Mouse (Mus musculus) forebrain, embryonic 16.5 days (tissue): ENCODE data around the gene Lypd3. TPM values are rescaled to one million over a fixed set of nuclear protein-coding genes. Genes with fewer than 3 reads are reported as not detected.

Experiments
- ATAC-seq: fragments of 200-750 bp; cut with Nextera tagmentation; 2 replicates; pipeline ENCODE4 v1.8.0; 2017; ENCODE audit warnings: mild to moderate bottlenecking, moderate library complexity
- H3K27ac ChIP-seq: fragments of 300-500 bp; sonication (generic); 2 replicates; pipeline ENCODE4 v1.5.1; 2014; ENCODE audit warnings: low read length, control low read depth
- H3K27me3 ChIP-seq: fragments of 300-500 bp; sonication (generic); replicated peaks from 2 replicates; pipeline ENCODE4 v1.6.1; 2014; ENCODE audit warnings: low read length; ENCODE audit not compliant: control insufficient read depth, insufficient read depth
- H3K36me3 ChIP-seq: fragments of 300-500 bp; sonication (generic); 2 replicates; pipeline ENCODE4 v1.6.1; 2014; ENCODE audit not compliant: control insufficient read depth, insufficient read depth
- H3K4me1 ChIP-seq: fragments of 300-500 bp; sonication (generic); replicated peaks from 2 replicates; pipeline ENCODE4 v1.6.1; 2014; ENCODE audit warnings: low read length; ENCODE audit not compliant: control insufficient read depth, insufficient read depth
- H3K4me2 ChIP-seq: fragments of 300-500 bp; sonication (generic); 2 replicates; pipeline ENCODE4 v1.6.1; 2014; ENCODE audit warnings: mild to moderate bottlenecking, low read length, control low read depth
- H3K4me3 ChIP-seq: fragments of 300-500 bp; sonication (generic); replicated peaks from 2 replicates; pipeline ENCODE4 v1.5.1; 2014; ENCODE audit warnings: mild to moderate bottlenecking, low read length, control low read depth
- H3K9ac ChIP-seq: fragments of 300-500 bp; sonication (generic); replicated peaks from 2 replicates; pipeline ENCODE4 v1.6.1; 2014; ENCODE audit warnings: low read depth, low read length, control low read depth
- H3K9me3 ChIP-seq: fragments of 300-500 bp; sonication (generic); 2 replicates; pipeline ENCODE4 v1.6.1; 2016; ENCODE audit warnings: low read length; ENCODE audit not compliant: control insufficient read depth
- WGBS: fragments of 180-500 bp; shearing (Covaris S2); extraction: QIAGEN DNeasy Blood & Tissue Kit; methylation state at CpG from one replicate; pipeline ENCODE4 v1.1.7; 2014; 5-methylcytosine and 5-hydroxymethylcytosine counted together
- polyA plus RNA-seq: library from polyadenylated mRNA; unstranded; fragments of >200 nt; fragmentation: Nextera tagmentation; extraction: Ambion mirVana; gene quantifications from 2 replicates; pipeline ENCODE4 v1.2.1, GENCODE M21; 2015

Lypd3 gene
- 0.29 and 0.58 TPM in 2 replicates for polyA plus RNA-seq

- H3K27me3 ChIP-seq: peaks cover 41% of the 10 kb centered on the region
- peaks cover 9% of the 10 kb centered on the region for H3K4me1 ChIP-seq
- no peak for ATAC-seq
- H3K4me3 ChIP-seq: no peak within 1 kb of the TSS; the same call in 1 of the 2 replicates
- WGBS: 14% methylated on average over 15 of the region's 15 CpGs
- H3K9me3 ChIP-seq: no peaks in the 10 kb centered on the region
- H3K4me2 ChIP-seq: no peak within 1 kb of the TSS
- no peaks in the 10 kb centered on the region for H3K36me3 ChIP-seq
- H3K9ac ChIP-seq: no peak within 1 kb of the TSS
- no peak within 1 kb of the TSS for H3K27ac ChIP-seq
Observed at GRCm38 (mm10) chr7:24636264-24636663, at the start of gene Lypd3. Gene Lypd3 (plus strand): TSS chr7:24636550.

GRCm38 (mm10) chr7:24586828-24587227, 49.5 kb upstream of the Lypd3 start:
- peaks cover 12% of the 10 kb centered on the region for H3K4me1 ChIP-seq
- H3K9ac ChIP-seq: peak overlapping the region; percentile 79
- peak; percentile 57 for ATAC-seq
- peak overlapping the region; percentile 64 for H3K4me3 ChIP-seq
- peak overlapping the region; percentile 66 for H3K4me2 ChIP-seq
- no peak overlapping the region; the same call in 1 of the 2 replicates for H3K27ac ChIP-seq
- WGBS: 4% methylated on average over 8 of the region's 8 CpGs
- H3K27me3 ChIP-seq: peaks cover 18% of the 10 kb centered on the region
- H3K36me3 ChIP-seq: no peaks in the 10 kb centered on the region
- no peaks in the 10 kb centered on the region for H3K9me3 ChIP-seq

- Histone ChIP-seq H3K9me3 (no peaks in the 10 kb centered on the region), H3K27ac (peak within 1 kb of the TSS; percentile 52; the same call in 1 of the 2 replicates), H3K27me3 (peaks cover 18% of the 10 kb centered on the region), H3K4me2 (peak within 1 kb of the TSS; percentile 66), H3K4me3 (peak within 1 kb of the TSS; percentile 64), H3K36me3 (no peaks in the 10 kb centered on the region), H3K4me1 (peaks cover 12% of the 10 kb centered on the region), H3K9ac (peak within 1 kb of the TSS; percentile 79)
- WGBS: 2% methylated on average over 30 of the region's 30 CpGs
- ATAC-seq: peak; percentile 84
Observed at GRCm38 (mm10) chr7:24587330-24588105, 48.8 kb upstream of the Lypd3 start, which contains the start of the genes Ethe1 and Zfp575. Gene Ethe1 (plus strand): TSS chr7:24587543. Gene Zfp575 (minus strand): TSS chr7:24587641.

- WGBS: 88% methylated on average over 13 of the region's 13 CpGs
- H3K4me2 ChIP-seq: no peak overlapping the region
- H3K36me3 ChIP-seq: no peaks in the 10 kb centered on the region
- H3K9me3 ChIP-seq: no peaks in the 10 kb centered on the region
- H3K4me3 ChIP-seq: no peak overlapping the region
- no peak for ATAC-seq
- no peak overlapping the region for H3K27ac ChIP-seq
- peaks cover 14% of the 10 kb centered on the region for H3K4me1 ChIP-seq
- no peak overlapping the region for H3K9ac ChIP-seq
- peaks cover 18% of the 10 kb centered on the region for H3K27me3 ChIP-seq
Observed at GRCm38 (mm10) chr7:24588336-24588735, 48.0 kb upstream of the Lypd3 start.

- WGBS: 76% methylated on average over 5 of the region's 5 CpGs
- H3K4me2 ChIP-seq: no peak overlapping the region
- no peak overlapping the region for H3K9ac ChIP-seq
- H3K4me1 ChIP-seq: peaks cover 23% of the 10 kb centered on the region
- no peak overlapping the region for H3K4me3 ChIP-seq
- H3K9me3 ChIP-seq: no peaks in the 10 kb centered on the region
- H3K36me3 ChIP-seq: no peaks in the 10 kb centered on the region
- no peaks in the 10 kb centered on the region for H3K27me3 ChIP-seq
- H3K27ac ChIP-seq: no peak overlapping the region
- no peak for ATAC-seq
Observed at GRCm38 (mm10) chr7:24591735-24592134, 44.6 kb upstream of the Lypd3 start.

GRCm38 (mm10) chr7:24592163-24592562, 44.2 kb upstream of the Lypd3 start:
- Histone ChIP-seq H3K4me1 (peaks cover 20% of the 10 kb centered on the region), H3K9ac (no peak overlapping the region), H3K27ac (no peak overlapping the region), H3K36me3 (no peaks in the 10 kb centered on the region), H3K27me3 (no peaks in the 10 kb centered on the region), H3K9me3 (no peaks in the 10 kb centered on the region), H3K4me2 (no peak overlapping the region), H3K4me3 (no peak overlapping the region)
- WGBS: 52% methylated on average over 4 of the region's 4 CpGs
- ATAC-seq: no peak

GRCm38 (mm10) chr7:24592781-24593180, 43.6 kb upstream of the Lypd3 start:
- ATAC-seq: no peak
- Histone ChIP-seq H3K9me3 (no peaks in the 10 kb centered on the region), H3K4me1 (peaks cover 16% of the 10 kb centered on the region), H3K27ac (no peak overlapping the region), H3K4me2 (no peak overlapping the region), H3K9ac (no peak overlapping the region), H3K27me3 (no peaks in the 10 kb centered on the region), H3K4me3 (no peak overlapping the region), H3K36me3 (no peaks in the 10 kb centered on the region)
- 70% methylated on average over 6 of the region's 6 CpGs for WGBS

- ATAC-seq: peak; percentile 90
- peaks cover 14% of the 10 kb centered on the region for H3K4me1 ChIP-seq
Observed at GRCm38 (mm10) chr7:24593621-24594308, 42.6 kb upstream of the Lypd3 start.

GRCm38 (mm10) chr7:24594309-24594803, 42.0 kb upstream of the Lypd3 start:
- H3K27me3 ChIP-seq: no peaks in the 10 kb centered on the region
- no peaks in the 10 kb centered on the region for H3K9me3 ChIP-seq
- peak overlapping the region; percentile 78 for H3K9ac ChIP-seq
- no peaks in the 10 kb centered on the region for H3K36me3 ChIP-seq
- no peak overlapping the region for H3K27ac ChIP-seq
- ATAC-seq: peak; percentile 24
- H3K4me2 ChIP-seq: peak overlapping the region; percentile 70
- H3K4me3 ChIP-seq: peak overlapping the region; percentile 70
- WGBS: 4% methylated on average over 13 of the region's 13 CpGs
- H3K4me1 ChIP-seq: peaks cover 14% of the 10 kb centered on the region

More at GRCm38 (mm10) chr7:24593621-24594308, 42.6 kb upstream of the Lypd3 start:
- Histone ChIP-seq H3K27me3 (no peaks in the 10 kb centered on the region), H3K4me3 (peak overlapping the region; percentile 70), H3K27ac (no peak overlapping the region), H3K9ac (peak overlapping the region; percentile 78), H3K9me3 (no peaks in the 10 kb centered on the region), H3K36me3 (no peaks in the 10 kb centered on the region), H3K4me2 (peak overlapping the region; percentile 70)
- 2% methylated on average over 38 of the region's 39 CpGs for WGBS
